Mouse (Mus musculus): ENCODE results near the gene Nek7. TPM values are rescaled to one million over a fixed set of nuclear protein-coding genes. Genes with fewer than 3 reads are reported as not detected.

The Nek7 gene
- total and polyA plus RNA-seq, 3 experiments = 29.1 to 75.1 (median 63.7) TPM

DNA sequence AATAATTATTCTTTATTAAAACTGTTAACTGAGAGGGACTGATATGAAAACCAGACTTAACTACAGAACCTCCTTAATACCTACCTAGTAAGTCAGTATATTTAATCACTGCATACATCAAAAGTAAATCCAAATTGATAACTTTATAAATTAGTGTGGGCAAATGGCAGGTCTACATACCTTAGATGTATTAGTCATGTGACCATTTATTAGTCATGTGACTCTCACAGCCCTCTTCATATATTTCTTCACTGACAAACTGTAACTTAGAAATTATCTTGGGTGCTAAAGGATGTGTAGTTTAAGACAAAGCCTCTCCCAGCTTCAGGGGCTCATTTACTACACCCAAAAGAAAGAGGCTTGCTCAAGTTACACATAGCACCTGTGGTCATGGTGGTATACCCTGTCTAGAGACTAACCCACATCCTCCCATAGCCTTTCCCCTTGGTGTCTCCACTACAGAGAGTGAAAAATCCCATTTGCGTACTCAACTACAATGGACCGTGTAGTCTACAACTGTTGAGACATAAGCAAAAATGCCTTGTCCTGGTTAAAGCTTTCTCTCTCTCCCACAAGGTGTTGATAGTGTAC, 35.4 kb downstream of the Nek7 start:
- dilution Hi-C loops (cut with MboI; ENCODE audit: extremely low pct_ligation_motif_present, extremely low pct_unique_long_range_greater_than_20kb, low sequenced_read_pairs) = no loop called here
- no peak for DNase-seq (ENCODE audit: extremely low read depth)
- TF ChIP-seq JUND (conservative IDR thresholded peaks at IDR 0.05; ENCODE audit: low read depth, low read length) (no peak), TCF12 (IDR thresholded peaks at IDR 0.05; ENCODE audit: low read depth, low read length) (no peak), SMC3 (IDR thresholded peaks at IDR 0.05; ENCODE audit: low read depth, low read length) (no peak), ZMIZ1 (IDR thresholded peaks at IDR 0.05; ENCODE audit: low read depth, low read length) (no peak), PAX5 (IDR thresholded peaks at IDR 0.05; ENCODE audit: low read length) (no peak), USF2 (conservative IDR thresholded peaks at IDR 0.05; ENCODE audit: low read depth, low read length) (peak; percentile 39; the same call in 1 of the 2 replicates), MAX (IDR thresholded peaks at IDR 0.05; ENCODE audit: low read length) (no peak), TBP (conservative IDR thresholded peaks at IDR 0.05; ENCODE audit: low read depth, low read length) (no peak), JUN (IDR thresholded peaks at IDR 0.05; ENCODE audit: insufficient read depth, low read depth, low read length) (no peak), MAFK (IDR thresholded peaks at IDR 0.05; ENCODE audit: insufficient replicate concordance, low read length) (no peak), NELFE (IDR thresholded peaks at IDR 0.05; ENCODE audit: low read depth, low read length) (no peak), MEF2A (IDR thresholded peaks at IDR 0.05; ENCODE audit: borderline replicate concordance, low read depth, low read length) (no peak), CHD2 (IDR thresholded peaks at IDR 0.05; ENCODE audit: low read length) (no peak), RCOR1 (conservative IDR thresholded peaks at IDR 0.05; ENCODE audit: low read depth, low read length) (no peak), EP300 (IDR thresholded peaks at IDR 0.05; ENCODE audit: low read length) (no peak), BHLHE40 (IDR thresholded peaks at IDR 0.05; ENCODE audit: low read depth, low read length) (peak; percentile 50; the same call in 1 of the 2 replicates), NRF1 (IDR thresholded peaks at IDR 0.05; ENCODE audit: low read depth, low read length) (no peak), USF1 (IDR thresholded peaks at IDR 0.05; ENCODE audit: low read depth, low read length) (no peak)
- no peaks in the 10 kb centered on the region for H3K9me3 ChIP-seq (replicated peaks; ENCODE audit: low read length)
- in situ Hi-C loops (cut with MboI; ENCODE audit: low pct_ligation_motif_present, low pct_unique_long_range_greater_than_20kb, low sequenced_read_pairs) = no loop called here
- H3K36me3 ChIP-seq (replicated peaks in 1 of 2; ENCODE audit: control insufficient read depth in 1 of 2, insufficient read depth in 1 of 2, low read length in 1 of 2) = peaks cover 9 to 66% of the 10 kb centered on the region in 2 experiments
- H3K27me3 ChIP-seq (replicated peaks) = no peaks in the 10 kb centered on the region
- no peak overlapping the region for H3K4me2 ChIP-seq (ENCODE audit: insufficient read depth, low read depth, poor library complexity, severe bottlenecking)
- H3K9ac ChIP-seq (ENCODE audit: insufficient read depth, low read depth) = no peak overlapping the region
- H3K27ac ChIP-seq (ENCODE audit: insufficient read depth, low read depth) = no peak overlapping the region; the same call in 1 of the 2 replicates
- peaks cover 19 to 85% of the 10 kb centered on the region in 2 experiments; a peak in 3 of 4 replicates for H3K4me1 ChIP-seq (ENCODE audit: control insufficient read depth in 1 of 2, insufficient read depth in 2 of 2)
- peaks cover 68% of the 10 kb centered on the region for H3K79me2 ChIP-seq (replicated peaks; ENCODE audit: control insufficient read depth, extremely low read depth, insufficient read depth, poor library complexity, severe bottlenecking)
- H3K4me3 ChIP-seq (replicated peaks in 1 of 3; ENCODE audit: low read depth in 2 of 3, low read length in 2 of 3, poor library complexity in 1 of 3) = no peak overlapping the region

DNA sequence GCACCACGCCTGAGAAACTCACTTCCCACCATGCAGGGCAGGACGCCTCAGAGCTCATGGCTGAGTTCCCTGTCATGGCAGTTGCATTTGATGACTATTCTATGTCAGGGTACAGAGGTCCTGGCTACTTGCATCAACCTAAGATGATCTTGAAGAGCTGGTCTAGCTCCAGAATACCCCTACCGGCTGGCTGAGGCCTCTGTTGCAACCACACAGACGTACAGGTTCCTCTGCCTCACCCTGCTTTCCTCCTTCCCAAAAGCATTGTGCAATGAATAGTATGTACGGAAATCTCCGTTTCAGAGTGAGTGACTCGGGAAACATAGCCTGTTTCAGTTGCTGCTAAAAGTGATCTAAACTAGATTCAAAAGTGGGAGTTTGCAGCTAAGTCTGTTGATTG, 37.7 kb downstream of the Nek7 start:
- H3K36me3 ChIP-seq (replicated peaks in 1 of 2; ENCODE audit: control insufficient read depth in 1 of 2, insufficient read depth in 1 of 2, low read length in 1 of 2) = peaks cover 5 to 47% of the 10 kb centered on the region in 2 experiments
- H3K4me2 ChIP-seq (ENCODE audit: insufficient read depth, low read depth, poor library complexity, severe bottlenecking) = peak overlapping the region; percentile 59
- no peaks in the 10 kb centered on the region for H3K27me3 ChIP-seq (replicated peaks)
- in situ Hi-C loops (cut with MboI; ENCODE audit: low pct_ligation_motif_present, low pct_unique_long_range_greater_than_20kb, low sequenced_read_pairs) (no loop called here), dilution Hi-C loops (cut with MboI; ENCODE audit: extremely low pct_ligation_motif_present, extremely low pct_unique_long_range_greater_than_20kb, low sequenced_read_pairs) (no loop called here)
- H3K79me2 ChIP-seq (replicated peaks; ENCODE audit: control insufficient read depth, extremely low read depth, insufficient read depth, poor library complexity, severe bottlenecking) = peaks cover 66% of the 10 kb centered on the region
- H3K27ac ChIP-seq (ENCODE audit: insufficient read depth, low read depth) = 0 out of 2 replicates have a peak overlapping the region, but pooled peaks have one; percentile 20
- TF ChIP-seq USF1 (IDR thresholded peaks at IDR 0.05; ENCODE audit: low read depth, low read length) (no peak), CTCF (conservative IDR thresholded peaks at IDR 0.05 in 1 of 2, IDR thresholded peaks at IDR 0.05 in 1 of 2; ENCODE audit: low read depth in 2 of 2, low read length in 2 of 2) (0 out of 4 replicates have a peak, but pooled peaks of 1 of the 2 experiments have one; percentile 16)
- no peaks in the 10 kb centered on the region for H3K9me3 ChIP-seq (replicated peaks; ENCODE audit: low read length)
- no peak for DNase-seq (ENCODE audit: extremely low read depth)
- H3K4me3 ChIP-seq (replicated peaks in 1 of 3; ENCODE audit: low read depth in 2 of 3, low read length in 2 of 3, poor library complexity in 1 of 3) = no peak overlapping the region
- peak overlapping the region; percentile 27 for H3K9ac ChIP-seq (ENCODE audit: insufficient read depth, low read depth)
- H3K4me1 ChIP-seq (ENCODE audit: control insufficient read depth in 1 of 2, insufficient read depth in 2 of 2) = peaks cover 16 to 82% of the 10 kb centered on the region in 2 experiments; a peak in 3 of 4 replicates

Measured in CH12.LX (cell line).